Mouse (Mus musculus) lung, postnatal 0 days (tissue): ENCODE results near the gene Fbxo28. TPM values are rescaled to one million over a fixed set of nuclear protein-coding genes. Genes with fewer than 3 reads are reported as not detected.

ENCODE experiments used
- ATAC-seq: fragments of 200-750 bp; cut with Nextera tagmentation; 2 replicates; pipeline ENCODE4 v1.8.0; 2017; ENCODE audit warnings: moderate library complexity
- DNase-seq: peaks from one replicate; pipeline ENCODE4 v3.0.0-alpha.2; 2016; ENCODE audit warnings: low spot score
- H3K27ac ChIP-seq: fragments of 300-500 bp; sonication (generic); 2 replicates; pipeline ENCODE4 v1.5.1; 2014; ENCODE audit warnings: antibody characterized with exemption, mild to moderate bottlenecking, low read length, mixed read lengths
- H3K27me3 ChIP-seq: fragments of 300-500 bp; sonication (generic); replicated peaks from 2 replicates; pipeline ENCODE4 v1.6.1; 2014; ENCODE audit warnings: low read length, mixed read lengths; ENCODE audit not compliant: insufficient read depth
- H3K36me3 ChIP-seq: fragments of 300-500 bp; sonication (generic); 2 replicates; pipeline ENCODE4 v1.6.1; 2014; ENCODE audit warnings: low read length, mixed read lengths; ENCODE audit not compliant: insufficient read depth
- H3K4me1 ChIP-seq: fragments of 300-500 bp; sonication (generic); 2 replicates; pipeline ENCODE4 v1.6.1; 2014; ENCODE audit warnings: antibody characterized with exemption, low read depth, low read length, mixed read lengths; ENCODE audit not compliant: insufficient read depth
- H3K4me2 ChIP-seq: fragments of 300-500 bp; sonication (generic); replicated peaks from 2 replicates; pipeline ENCODE4 v1.6.1; 2014; ENCODE audit warnings: low read depth, mild to moderate bottlenecking, low read length, moderate library complexity, mixed read lengths
- H3K4me3 ChIP-seq: fragments of 300-500 bp; sonication (generic); 2 replicates; pipeline ENCODE4 v1.5.1; 2014; ENCODE audit warnings: low read depth, low read length
- H3K9ac ChIP-seq: fragments of 300-500 bp; sonication (generic); replicated peaks from 2 replicates; pipeline ENCODE4 v1.6.1; 2014; ENCODE audit warnings: low read depth, mild to moderate bottlenecking
- H3K9me3 ChIP-seq: fragments of 300-500 bp; sonication (generic); 2 replicates; pipeline ENCODE4 v1.6.1; 2016; ENCODE audit warnings: low read length, mixed read lengths
- CTCF ChIP-seq: IDR thresholded peaks from 2 replicates; pipeline ENCODE4 v1.5.1; 2016; ENCODE audit warnings: antibody characterized with exemption, mild to moderate bottlenecking
- EP300 ChIP-seq: IDR thresholded peaks from 2 replicates; pipeline ENCODE4 v1.6.1; 2016; ENCODE audit warnings: antibody characterized with exemption, mild to moderate bottlenecking, control low read depth
- WGBS: fragments of 180-500 bp; shearing (Covaris S2); extraction: QIAGEN DNeasy Blood & Tissue Kit; methylation state at CpG from one replicate; pipeline ENCODE4 v1.1.7; 2014; 5-methylcytosine and 5-hydroxymethylcytosine counted together
- polyA plus RNA-seq: library from polyadenylated mRNA; unstranded; fragments of >200 nt; fragmentation: Nextera tagmentation; extraction: Ambion mirVana; gene quantifications from 2 replicates; pipeline ENCODE4 v1.2.1, GENCODE M21; 2015

The Fbxo28 gene
- polyA plus RNA-seq, 1 experiment from 2014 or later, result 9.8 TPM

DNA sequence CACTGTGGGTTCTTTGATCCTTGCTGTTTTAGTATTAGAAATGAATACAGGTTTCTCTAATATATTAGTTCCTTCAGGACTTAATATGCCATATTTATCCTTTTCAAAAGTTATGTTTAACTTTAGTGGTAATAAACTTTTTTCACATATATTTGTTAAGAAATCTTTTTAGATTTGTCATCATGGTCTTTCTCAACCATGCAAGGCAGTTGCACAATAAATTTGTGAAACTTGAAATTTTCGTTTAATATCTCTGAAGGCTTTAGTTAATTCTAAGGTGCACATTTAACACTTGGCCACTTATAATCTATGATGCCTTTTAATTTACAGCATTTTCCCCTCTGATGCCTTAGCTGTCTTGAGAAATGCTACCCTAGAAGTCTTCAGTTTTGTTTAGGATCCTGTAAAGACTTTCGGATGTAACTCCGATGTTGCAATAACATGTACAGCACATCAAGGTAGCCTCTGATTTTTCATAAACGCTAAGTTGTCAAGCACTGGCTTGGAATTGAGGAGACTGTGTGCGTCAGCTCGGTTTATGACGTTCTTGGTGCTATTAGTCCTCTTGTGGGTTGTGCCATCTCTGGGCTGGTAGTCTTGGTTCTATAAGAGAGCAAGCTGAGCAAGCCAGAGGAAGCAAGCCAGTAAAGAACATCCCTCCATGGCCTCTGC lies 7.5 kb downstream of the Fbxo28 start:
- H3K4me3 ChIP-seq, result no peak overlapping the region
- ATAC-seq, result no peak
- H3K27me3 ChIP-seq, result no peaks in the 10 kb centered on the region
- no peak overlapping the region for H3K4me2 ChIP-seq
- WGBS, result 80% methylated on average over 7 of the region's 7 CpGs
- no peaks in the 10 kb centered on the region for H3K9me3 ChIP-seq
- no peaks in the 10 kb centered on the region; the same call in 1 of the 2 replicates for H3K4me1 ChIP-seq
- no peaks in the 10 kb centered on the region for H3K36me3 ChIP-seq
- DNase-seq, result peak; percentile 44
- TF ChIP-seq EP300 (no peak), CTCF (no peak)
- no peak overlapping the region for H3K9ac ChIP-seq
- no peak overlapping the region for H3K27ac ChIP-seq

DNA sequence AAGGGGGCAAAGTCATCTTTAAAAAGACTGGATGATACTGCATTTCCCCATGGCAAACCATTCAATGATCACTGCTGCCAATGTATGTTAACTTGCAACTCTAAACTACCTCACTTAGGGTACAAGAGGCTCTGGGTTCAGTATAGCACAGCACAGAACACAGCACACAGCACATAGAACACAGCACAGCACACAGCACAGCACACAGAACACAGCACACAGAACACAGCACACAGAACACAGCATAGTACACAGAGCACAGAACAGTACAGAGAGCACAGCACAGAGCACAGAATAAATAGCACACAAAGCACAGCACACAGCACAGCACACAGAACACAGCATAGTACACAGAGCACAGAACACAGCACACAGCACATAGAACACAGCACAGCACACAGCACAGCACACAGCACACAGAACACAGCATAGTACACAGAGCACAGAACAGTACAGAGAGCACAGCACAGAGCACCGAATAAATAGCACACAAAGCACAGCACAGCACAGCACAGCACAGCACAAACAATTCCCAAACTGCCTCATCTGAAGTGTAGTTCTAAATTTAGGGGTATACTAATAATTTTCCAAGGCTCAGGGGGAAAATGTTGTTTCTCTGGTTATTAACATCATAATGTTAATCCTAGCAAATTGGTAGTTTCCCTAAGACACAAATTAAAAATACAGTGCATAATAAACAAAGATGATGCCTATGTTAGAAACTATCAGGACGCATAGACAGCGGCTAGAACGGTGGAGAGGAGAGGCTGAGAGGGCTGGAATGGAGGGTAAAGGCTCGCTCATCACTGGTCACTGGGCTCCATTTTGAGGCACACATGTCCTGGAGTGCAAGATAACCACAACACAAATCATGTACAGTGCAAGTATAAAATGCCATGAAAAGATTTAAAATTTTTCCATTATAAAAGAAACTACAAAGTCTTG lies 9.1 kb downstream of the Fbxo28 start:
- no peaks in the 10 kb centered on the region for H3K9me3 ChIP-seq
- H3K4me1 ChIP-seq, result no peaks in the 10 kb centered on the region; the same call in 1 of the 2 replicates
- H3K9ac ChIP-seq, result no peak overlapping the region
- TF ChIP-seq EP300 (no peak), CTCF (no peak)
- H3K4me3 ChIP-seq, result no peak overlapping the region
- no peak overlapping the region for H3K4me2 ChIP-seq
- peaks cover 3% of the 10 kb centered on the region; the same call in 1 of the 2 replicates for H3K36me3 ChIP-seq
- no peak overlapping the region for H3K27ac ChIP-seq
- no peaks in the 10 kb centered on the region for H3K27me3 ChIP-seq
- ATAC-seq, result no peak
- WGBS, result 94% methylated on average over 5 of the region's 5 CpGs
- no peak for DNase-seq

DNA sequence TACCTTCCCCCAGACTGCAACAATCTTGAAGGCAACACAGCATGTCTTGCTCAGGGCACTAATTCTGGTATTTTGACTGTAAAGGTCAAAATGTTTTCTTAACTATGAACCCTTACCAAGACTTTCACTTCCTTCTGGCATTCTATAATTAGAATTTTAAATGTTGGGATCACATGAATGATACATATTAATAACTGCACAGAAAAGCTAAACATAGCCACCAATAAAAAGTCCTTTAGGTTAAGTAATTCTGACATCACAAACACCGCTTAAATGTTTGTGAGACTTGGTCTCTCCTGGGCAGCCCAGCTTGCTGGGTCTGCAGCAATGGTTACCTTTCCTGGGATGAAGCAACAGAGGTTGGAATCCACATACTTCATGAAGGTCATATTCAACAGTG lies 15.5 kb downstream of the Fbxo28 start:
- no peak overlapping the region for H3K4me2 ChIP-seq
- no peaks in the 10 kb centered on the region for H3K27me3 ChIP-seq
- no peak for TF ChIP-seq EP300
- no peak for TF ChIP-seq CTCF
- peaks cover 24% of the 10 kb centered on the region; the same call in 1 of the 2 replicates for H3K36me3 ChIP-seq
- no peak overlapping the region for H3K4me3 ChIP-seq
- DNase-seq (no peak), ATAC-seq (no peak)
- H3K9ac ChIP-seq, result no peak overlapping the region
- no peaks in the 10 kb centered on the region for H3K4me1 ChIP-seq
- no peaks in the 10 kb centered on the region for H3K9me3 ChIP-seq
- WGBS, result 95% methylated on average over 1 of the region's 1 CpGs
- H3K27ac ChIP-seq, result no peak overlapping the region

DNA sequence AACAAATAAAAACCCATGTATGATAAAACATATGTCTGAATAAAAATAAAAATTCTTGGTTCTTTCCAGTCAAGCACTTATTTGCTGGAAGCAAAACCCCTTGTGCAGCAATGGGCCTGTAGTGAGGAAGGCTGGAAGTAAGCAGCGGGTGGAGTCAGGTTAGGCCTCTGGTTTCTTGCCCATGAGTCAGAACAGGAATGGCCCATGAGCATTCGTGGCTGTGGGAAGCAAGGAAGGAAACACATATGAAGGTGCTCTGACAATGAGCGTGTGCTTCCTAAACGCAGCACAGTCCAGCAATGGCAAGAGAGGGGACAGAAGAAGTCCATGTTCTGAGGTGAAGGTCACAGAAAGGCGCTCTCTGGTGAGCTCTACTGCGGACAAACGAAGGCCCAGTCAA lies 16.9 kb downstream of the Fbxo28 start:
- Histone ChIP-seq H3K27me3 (no peaks in the 10 kb centered on the region), H3K4me2 (no peak overlapping the region), H3K9ac (no peak overlapping the region), H3K27ac (no peak overlapping the region), H3K36me3 (peaks cover 27% of the 10 kb centered on the region; the same call in 1 of the 2 replicates), H3K9me3 (no peaks in the 10 kb centered on the region), H3K4me3 (no peak overlapping the region), H3K4me1 (no peaks in the 10 kb centered on the region)
- no peak for DNase-seq
- 92% methylated on average over 7 of the region's 7 CpGs for WGBS
- TF ChIP-seq EP300 (no peak), CTCF (no peak)
- ATAC-seq, result no peak

DNA sequence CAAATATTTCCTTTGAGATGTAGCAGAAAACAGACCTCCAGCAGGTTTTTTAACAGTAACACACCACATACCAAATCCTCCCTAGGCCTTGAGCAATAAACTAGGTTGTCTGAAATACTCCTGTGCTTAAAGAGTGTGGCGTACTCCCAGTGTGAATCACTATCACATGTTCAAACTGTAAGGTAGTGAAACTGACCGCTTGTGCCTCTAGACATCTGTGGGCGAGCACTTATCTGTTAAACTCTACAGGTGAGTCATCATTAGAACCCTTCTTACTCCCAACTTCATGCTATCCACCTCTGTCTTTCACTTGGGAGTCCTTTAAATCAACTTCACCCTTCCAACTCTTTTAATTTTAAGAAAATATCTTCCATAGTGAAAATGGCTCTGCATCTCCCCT lies 18.3 kb downstream of the Fbxo28 start:
- no peaks in the 10 kb centered on the region for H3K4me1 ChIP-seq
- H3K27ac ChIP-seq, result no peak overlapping the region
- no peak overlapping the region for H3K4me2 ChIP-seq
- DNase-seq (no peak), ATAC-seq (no peak)
- WGBS, result 94% methylated on average over 3 of the region's 3 CpGs
- TF ChIP-seq EP300 (no peak), CTCF (no peak)
- no peak overlapping the region for H3K9ac ChIP-seq
- H3K36me3 ChIP-seq, result peaks cover 32% of the 10 kb centered on the region; the same call in 1 of the 2 replicates
- H3K9me3 ChIP-seq, result no peaks in the 10 kb centered on the region
- no peaks in the 10 kb centered on the region for H3K27me3 ChIP-seq
- H3K4me3 ChIP-seq, result no peak overlapping the region

DNA sequence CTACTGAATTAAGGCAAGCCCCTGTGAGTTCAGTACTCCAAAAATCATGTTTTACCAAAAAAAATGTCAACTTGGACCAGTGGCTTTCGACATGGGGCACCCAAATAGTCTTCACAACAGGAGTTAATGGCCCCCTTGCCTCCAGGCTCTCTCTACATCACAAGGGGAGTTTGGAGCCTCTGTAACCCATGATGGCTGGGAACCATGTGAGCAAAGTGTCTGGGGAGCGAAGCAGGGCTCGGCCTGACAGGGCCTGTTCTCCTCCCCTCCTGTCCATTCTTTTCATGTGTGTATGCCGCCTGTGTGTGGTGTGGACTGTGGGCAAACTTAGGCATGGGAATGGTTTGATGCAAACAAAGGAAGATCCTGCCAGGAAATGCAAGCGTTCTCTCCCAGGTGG lies 27.2 kb downstream of the Fbxo28 start:
- Histone ChIP-seq H3K27me3 (no peaks in the 10 kb centered on the region), H3K9ac (no peak overlapping the region), H3K27ac (no peak overlapping the region), H3K4me1 (no peaks in the 10 kb centered on the region), H3K4me2 (no peak overlapping the region), H3K9me3 (no peaks in the 10 kb centered on the region), H3K36me3 (peaks cover 34% of the 10 kb centered on the region), H3K4me3 (no peak overlapping the region)
- DNase-seq (no peak), ATAC-seq (no peak)
- WGBS, result 93% methylated on average over 5 of the region's 5 CpGs
- TF ChIP-seq CTCF (no peak), EP300 (no peak)
